Mouse (Mus musculus) CD4-positive naive resting alpha-beta T cell, adult 57 days (primary cell): ENCODE results near the gene Fbln2. TPM values are rescaled to one million over a fixed set of nuclear protein-coding genes. Genes with fewer than 3 reads are reported as not detected.

Experiments
- total RNA-seq: library from RNA; stranded (reverse); gene quantifications from one replicate; pipeline ENCODE4 v1.2.4, GENCODE M21; 2023

The Fbln2 gene
- total RNA-seq, result 3.4 TPM

GRCm38 (mm10) chr6:91212155-91212554, at the start of gene Fbln2:
Fbln2 (plus strand) TSS chr6:91212455.

Other genes with a start within 250 kb of the Fbln2 start
- gene Iqsec1, start 223.8 kb upstream of the Fbln2 start, total RNA-seq, result 146 TPM
- 296 TPM for gene Nup210, start 95.6 kb upstream of the Fbln2 start, total RNA-seq
- gene Hdac11, start 55.8 kb upstream of the Fbln2 start, total RNA-seq, result 2.6 TPM
- not detected for gene Wnt7a, start 198.9 kb downstream of the Fbln2 start, total RNA-seq